Mouse (Mus musculus) megakaryocyte-erythroid progenitor cell, adult 5 weeks (primary cell): ENCODE measurements around the gene Tln2. TPM values are rescaled to one million over a fixed set of nuclear protein-coding genes. Genes with fewer than 3 reads are reported as not detected.

ENCODE experiments used
- polyA plus RNA-seq: library from polyadenylated mRNA; stranded (reverse); fragments of >175 nt; gene quantifications from 2 replicates; pipeline ENCODE4 v1.2.3, GENCODE M21; 2012

Gene Tln2
- 0.22 and 0.46 TPM in 2 replicates for polyA plus RNA-seq

GRCm38 (mm10) chr9:67559603-67560002, at the start of gene Tln2:
Tln2 (minus strand) TSS chr9:67559703.

Other genes starting within 250 kb of the Tln2 start
- 0.19 and 0.21 TPM in 2 replicates for gene C2cd4b, start 199.7 kb upstream of the Tln2 start, polyA plus RNA-seq